Mouse (Mus musculus): ENCODE measurements around the gene Gad2. TPM values are rescaled to one million over a fixed set of nuclear protein-coding genes. Genes with fewer than 3 reads are reported as not detected.

Gad2 gene
- polyA plus RNA-seq, 2 experiments from 2014 or later = not detected

- ATAC-seq = no peak
These were observed 26.4 kb downstream of the Gad2 start for GRCm38 (mm10) chr2:22648394-22648793.

DNA sequence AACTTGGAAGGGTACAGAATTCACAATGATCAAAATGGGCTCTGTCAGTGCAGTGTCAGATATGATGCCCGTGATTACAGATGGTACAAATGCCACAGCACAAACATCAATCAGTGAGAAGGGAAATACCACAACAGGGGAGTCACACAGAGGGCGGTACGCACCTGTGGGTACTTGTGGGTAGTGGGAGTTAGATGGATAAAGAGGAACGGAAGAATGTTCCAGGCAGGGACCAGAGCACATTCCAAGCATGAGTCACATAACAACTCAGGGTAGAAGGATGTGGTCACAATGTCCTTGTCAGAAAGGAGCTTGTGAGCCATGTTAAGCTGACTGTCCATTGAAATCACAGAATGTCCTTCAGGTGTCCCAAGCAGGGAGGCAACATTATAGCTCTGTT lies 29.8 kb downstream of the Gad2 start:
- ATAC-seq = no peak

DNA sequence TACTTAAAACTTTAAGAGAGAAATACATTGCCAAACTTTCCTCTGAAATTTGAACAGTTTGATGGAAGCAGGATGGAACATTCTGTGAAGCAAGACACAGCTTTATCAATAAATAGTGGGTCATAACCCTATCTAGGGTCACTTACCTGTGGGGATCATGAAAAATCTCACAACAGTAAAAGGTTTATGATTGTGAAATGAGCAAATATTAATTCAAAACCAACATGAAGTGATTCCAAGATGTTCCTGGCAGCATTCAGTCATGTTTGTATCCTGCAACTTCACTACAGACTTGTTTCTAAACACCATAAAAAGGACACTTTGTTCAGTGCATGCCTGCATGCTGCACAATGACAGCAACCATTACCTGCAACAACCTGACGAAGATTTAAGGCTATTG lies 41.7 kb downstream of the Gad2 start:
- no peak for ATAC-seq

GRCm38 (mm10) chr2:22670415-22670814 lies 48.4 kb downstream of the Gad2 start:
- no peak for ATAC-seq

GRCm38 (mm10) chr2:22671348-22671747 lies 49.3 kb downstream of the Gad2 start:
- no peak for ATAC-seq

- ATAC-seq = no peak
These were observed 55.1 kb downstream of the Gad2 start for GRCm38 (mm10) chr2:22677066-22677465.

DNA sequence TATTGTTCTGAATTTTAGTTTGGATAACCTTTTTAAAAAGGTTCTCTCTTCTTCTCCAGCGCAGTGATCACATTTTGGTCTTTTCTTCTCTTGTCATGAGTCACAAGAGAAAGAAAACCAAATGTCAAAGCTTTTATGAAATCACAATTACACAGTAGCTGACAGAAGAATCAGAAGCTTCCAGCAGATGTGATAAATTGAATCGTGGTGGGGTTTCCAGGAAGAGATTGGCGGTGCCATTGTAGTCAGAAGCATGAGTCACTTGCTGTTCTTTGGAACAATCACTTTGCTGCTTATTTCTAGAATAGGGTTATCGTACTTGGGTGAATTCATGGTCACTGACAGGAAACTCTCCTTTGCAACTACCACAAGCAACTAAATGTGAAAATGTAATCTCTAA lies 57.9 kb downstream of the Gad2 start:
- peak; percentile 57 for ATAC-seq

GRCm38 (mm10) chr2:22689969-22690368 lies 68.0 kb downstream of the Gad2 start:
- ATAC-seq = no peak

GRCm38 (mm10) chr2:22704780-22705727 lies 83.0 kb downstream of the Gad2 start:
- ATAC-seq = no peak

DNA sequence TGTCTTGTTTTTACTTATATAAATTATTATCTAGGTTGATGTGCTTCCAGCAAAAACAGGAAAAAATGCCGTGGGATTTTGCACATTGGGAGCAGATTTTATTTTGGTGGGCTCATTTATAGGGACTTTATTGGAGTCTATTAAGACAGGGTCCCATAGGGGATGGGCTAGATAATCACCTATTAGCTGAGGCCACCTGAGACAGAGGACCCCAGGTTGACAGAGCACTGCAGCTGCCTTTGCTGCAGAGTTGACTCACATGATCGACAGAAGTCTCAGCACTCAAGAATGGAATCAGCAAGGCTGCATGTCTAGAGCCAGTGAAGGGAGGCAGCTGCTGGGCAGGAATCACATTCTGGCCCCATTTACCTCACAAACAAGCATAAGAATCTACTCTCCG lies 84.2 kb downstream of the Gad2 start:
- no peak for ATAC-seq

- peak; percentile 99 for ATAC-seq
These were observed 99.8 kb downstream of the Gad2 start for GRCm38 (mm10) chr2:22721522-22722470.

DNA sequence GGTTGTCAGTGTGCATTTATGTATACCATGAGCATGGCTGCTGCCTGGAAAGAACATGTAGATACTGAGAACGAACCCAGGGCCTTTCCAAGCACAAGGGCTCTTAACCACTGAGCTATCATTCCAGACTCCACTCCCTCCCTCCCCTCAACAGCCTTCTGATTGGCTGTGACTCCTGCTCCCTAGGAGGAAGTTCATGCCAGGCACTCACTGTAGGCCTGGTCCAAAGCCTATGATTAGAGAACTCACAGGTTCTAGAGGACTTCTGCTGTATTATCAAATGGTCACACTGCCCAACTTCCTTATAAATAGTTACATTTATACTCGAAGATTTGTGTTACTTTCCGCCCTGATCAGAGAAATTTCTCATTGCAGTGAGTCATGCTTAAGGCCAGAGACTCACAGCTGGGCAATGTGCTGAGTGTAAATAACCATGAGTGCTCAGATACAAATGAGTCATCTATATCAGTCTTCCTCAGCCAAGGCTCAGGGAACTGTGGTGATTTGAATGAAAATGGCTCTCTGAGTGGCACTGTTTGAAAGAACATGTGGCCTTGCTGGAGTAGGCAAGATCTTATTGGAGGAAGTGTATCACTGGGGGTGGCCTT lies 102.0 kb downstream of the Gad2 start:
- ATAC-seq = no peak

- ATAC-seq = no peak
These were observed 105.1 kb downstream of the Gad2 start for GRCm38 (mm10) chr2:22727113-22727512.

GRCm38 (mm10) chr2:22736134-22736533 lies 114.1 kb downstream of the Gad2 start:
- no peak for ATAC-seq

DNA sequence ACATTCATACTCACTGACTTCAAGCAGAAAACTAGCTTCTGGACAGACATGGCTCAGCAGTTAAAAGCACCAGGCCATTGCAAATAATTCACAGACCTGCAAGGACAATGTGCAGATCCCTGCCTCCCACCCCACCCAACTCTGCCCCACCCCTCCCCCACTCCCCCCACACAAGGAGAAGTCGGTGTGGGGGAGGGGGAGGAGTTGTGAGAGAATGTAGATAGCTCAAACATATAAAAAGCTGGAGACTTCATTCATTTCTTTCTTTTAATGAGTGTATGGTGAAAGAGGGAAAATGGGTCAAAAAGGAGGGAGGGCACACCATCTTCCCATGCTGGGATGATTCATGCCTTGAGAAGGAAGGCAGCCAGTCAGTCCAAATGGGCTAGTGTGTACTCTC lies 117.4 kb downstream of the Gad2 start:
- no peak for ATAC-seq

DNA sequence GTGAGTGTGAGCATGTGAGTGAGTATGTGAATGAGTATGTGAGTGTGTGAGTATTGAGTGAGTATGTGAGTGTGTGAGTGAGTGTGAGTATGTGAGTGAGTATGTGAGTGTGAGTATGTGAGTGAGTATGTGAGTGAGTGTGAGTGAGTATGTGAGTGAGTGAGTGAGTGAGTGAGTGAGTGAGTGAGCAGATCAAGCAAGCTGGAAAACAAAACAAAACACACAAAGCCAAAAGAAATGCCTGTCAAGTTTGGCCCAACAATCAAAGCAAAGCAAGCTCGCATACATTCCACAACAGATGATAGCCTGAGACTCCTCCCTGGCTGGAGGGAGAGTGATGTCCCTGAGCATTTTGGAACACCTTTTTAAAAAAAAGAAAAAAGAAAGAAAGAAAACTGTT lies 118.4 kb downstream of the Gad2 start:
- no peak for ATAC-seq

DNA sequence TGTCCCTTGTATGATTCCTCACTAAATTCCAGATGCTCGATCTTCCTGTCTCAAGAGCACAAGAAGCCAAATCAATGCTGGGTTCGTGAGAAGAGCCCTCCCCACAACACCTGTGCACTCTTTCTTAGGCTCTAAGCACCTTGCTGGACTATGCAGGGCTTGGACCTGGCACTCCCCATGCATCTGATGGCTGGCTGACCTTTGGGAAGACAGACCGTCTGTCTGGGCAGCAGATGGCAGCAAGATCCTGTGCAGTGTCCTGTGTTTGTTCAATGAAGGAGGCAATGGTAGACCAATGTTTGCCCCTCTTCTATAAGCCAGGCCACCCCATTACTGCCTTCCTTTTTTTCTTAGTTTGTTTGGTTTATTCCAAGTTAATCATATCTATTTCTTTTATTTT lies 119.2 kb downstream of the Gad2 start:
- ATAC-seq = no peak

Other genes starting within 250 kb of the Gad2 start
- 10 to 100 TPM; 77.8 to 94.9 TPM for gene Apbb1ip, start 151.9 kb downstream of the Gad2 start, polyA plus RNA-seq (2017; shearing (Covaris generic))